Mouse (Mus musculus): ENCODE measurements around the gene Ssxb2. TPM values are rescaled to one million over a fixed set of nuclear protein-coding genes. Genes with fewer than 3 reads are reported as not detected.
"Not testable (repeated sequence)": the region's sequence is repeated elsewhere in the genome, so short reads cannot be mapped to it uniquely, and the experiment has no call there.

The Ssxb2 gene
- not detected for total RNA-seq (2021)
- long read RNA-seq, experiment 1: 0 reads
- long read RNA-seq, experiment 2: 0 reads

GRCm38 (mm10) chrX:8461626-8462025 is at the start of gene Ssxb2:
Ssxb2 (minus strand) TSS chrX:8461726.
- DNase-seq: not testable (repeated sequence)

GRCm38 (mm10) chrX:8413005-8413404 is 48.5 kb downstream of the Ssxb2 start, which contains the start of gene Ssxb1:
Ssxb1 (plus strand) TSS chrX:8413305.
- DNase-seq: not testable (repeated sequence)

Other genes starting within 250 kb of the Ssxb2 start
- gene Ftsj1, start 209.3 kb downstream of the Ssxb2 start, total RNA-seq (2021): 10 to 100 TPM; 12.4 to 13.2 TPM
- gene Slc38a5, start 190.6 kb downstream of the Ssxb2 start, total RNA-seq (2021): not detected
- not detected for gene Ssxb10, start 134.3 kb downstream of the Ssxb2 start, total RNA-seq (2021)
- gene Ssxb9, start 94.7 kb downstream of the Ssxb2 start, total RNA-seq (2021): not detected
- not detected for gene Ssxb1, start 48.4 kb downstream of the Ssxb2 start, total RNA-seq (2021)
- not detected for gene Gm14459, start 63.2 kb upstream of the Ssxb2 start, total RNA-seq (2021)
- gene Ssxb6, start 86.5 kb upstream of the Ssxb2 start, total RNA-seq (2021): not detected
- gene Ssxb3, start 130.1 kb upstream of the Ssxb2 start, total RNA-seq (2021): not detected
- not detected for gene Ssxb8, start 229.1 kb upstream of the Ssxb2 start, total RNA-seq (2021)